Mouse (Mus musculus): ENCODE data around the gene Gcnt1. TPM values are rescaled to one million over a fixed set of nuclear protein-coding genes. Genes with fewer than 3 reads are reported as not detected.

Gcnt1 gene
- polyA plus RNA-seq (2014; fragmentation: Illumina TruSeq; extraction: RNeasy Lipid Tissue Mini Kit (QIAGEN cat#74804); ENCODE audit: low read depth, low replicate concordance) = 2.6 TPM

DNA sequence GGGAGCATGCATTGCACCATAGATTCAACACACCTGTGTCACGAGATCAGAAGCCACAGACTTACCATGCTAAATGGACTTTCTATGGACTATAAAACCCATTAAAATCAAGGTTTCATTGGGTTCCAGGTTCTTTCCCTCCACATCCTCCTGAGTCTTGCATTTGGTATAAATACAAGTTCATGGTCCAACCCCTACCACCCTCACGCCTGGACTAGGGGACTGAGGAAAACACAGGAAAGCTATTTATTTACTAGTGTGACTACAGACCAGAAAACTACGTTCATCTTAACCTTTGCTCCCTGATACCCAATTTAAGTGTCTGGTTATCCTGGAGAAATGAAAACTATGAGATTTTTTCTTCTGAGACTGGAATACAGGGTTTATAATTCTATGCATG lies at the start of gene Gcnt1:
Gene Gcnt1 (minus strand): TSS at position 144 of the 400 bp plus-strand sequence.

DNA sequence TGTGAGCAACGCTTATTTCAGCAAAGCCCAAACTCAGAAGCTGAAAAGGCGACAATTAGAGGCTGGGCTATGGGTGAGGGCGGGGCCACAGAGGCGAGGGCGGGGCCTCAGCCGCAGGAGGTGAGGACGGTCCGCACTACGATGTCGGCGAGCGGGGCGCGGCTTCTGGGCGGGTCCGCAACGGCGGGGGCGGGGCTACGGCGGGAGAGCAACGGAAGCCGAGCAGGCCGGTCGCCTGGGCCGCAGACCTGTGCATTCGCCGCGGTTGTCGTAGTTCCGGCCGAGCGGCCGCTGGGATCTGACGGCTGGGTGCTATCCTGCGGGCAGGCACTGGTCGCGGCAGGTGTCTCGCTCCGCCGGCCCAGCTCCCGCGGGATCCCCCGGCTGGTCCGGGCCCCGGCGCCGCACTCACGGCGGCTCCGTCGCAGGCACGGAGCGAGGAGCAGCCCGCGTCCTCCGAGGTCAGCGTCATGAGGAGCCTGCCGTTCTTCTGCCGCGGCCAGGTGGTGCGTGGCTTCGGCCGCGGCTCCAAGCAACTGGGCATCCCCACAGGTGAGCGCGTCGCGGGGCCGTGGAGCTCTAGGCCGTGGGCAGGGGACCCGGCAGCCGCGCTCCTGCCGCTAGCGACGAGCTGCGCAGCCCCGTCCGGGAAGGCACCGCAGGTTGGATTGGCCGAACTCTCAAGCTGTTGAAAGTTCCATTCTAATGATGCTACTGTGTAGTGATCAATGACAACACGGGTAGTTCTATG lies 21.4 kb upstream of the Gcnt1 start, which contains the start of gene Rfk:
Gene Rfk (plus strand): TSS at position 203 of the 751 bp plus-strand sequence.

Other genes starting within 250 kb of the Gcnt1 start
- gene Rfk, start 21.2 kb upstream of the Gcnt1 start, polyA plus RNA-seq (2014; fragmentation: Illumina TruSeq; extraction: RNeasy Lipid Tissue Mini Kit (QIAGEN cat#74804); ENCODE audit: low read depth, low replicate concordance) = 88.8 TPM